Mouse (Mus musculus) left cerebral cortex, adult 2 months (tissue): ENCODE measurements around the gene Ppp5c. TPM values are rescaled to one million over a fixed set of nuclear protein-coding genes. Genes with fewer than 3 reads are reported as not detected.

ENCODE experiments used
- DNase-seq, 2 experiments: peaks; one replicate each; pipeline ENCODE4 v3.0.0; 2021 to 2022; ENCODE audit warnings: low spot score in 2 of 2, mixed read lengths in 1 of 2; ENCODE audit errors: extremely low spot score in 1 of 2
- H3K27ac ChIP-seq: fragments of 200-600 bp; 2 replicates; pipeline ENCODE4 v1.8.1; 2022
- H3K4me3 ChIP-seq: fragments of 200-600 bp; 2 replicates; pipeline ENCODE4 v1.8.1; 2022
- CTCF ChIP-seq: fragments of 200-600 bp; IDR thresholded peaks from 2 replicates; pipeline ENCODE4 v1.8.1; 2022; ENCODE audit warnings: antibody characterized with exemption, mild to moderate bottlenecking, moderate library complexity
- intact Hi-C: fragments of 180-260 bp; cut with DNase I; formaldehyde crosslinking; loops from one replicate; pipeline ENCODE4 v1.15.1; 2025
- total RNA-seq, 2 experiments: library from RNA; stranded (reverse); gene quantifications; 2 replicates each; pipeline ENCODE4 v1.2.3; 2021

Gene Ppp5c
- total RNA-seq, 2 experiments from 2014 or later = 163 to 168 TPM

GRCm38 (mm10) chr7:16992451-16992807 is 35.3 kb downstream of the Ppp5c start, which contains the start of gene Ccdc8:
Ccdc8 (plus strand) TSS chr7:16992708.
- no peak for TF ChIP-seq CTCF
- Histone ChIP-seq H3K27ac (no peak within 1 kb of the TSS), H3K4me3 (peak within 1 kb of the TSS; percentile 41)
- intact Hi-C loops = no loop called here
- DNase-seq = no peak

GRCm38 (mm10) chr7:16991681-16992450 is 35.9 kb downstream of the Ppp5c start:
- no peak for DNase-seq
- intact Hi-C loops = no loop called here
- H3K27ac ChIP-seq = no peak overlapping the region
- no peak overlapping the region for H3K4me3 ChIP-seq
- no peak for TF ChIP-seq CTCF

- no peak for TF ChIP-seq CTCF
- DNase-seq = no peak
- no peak overlapping the region for H3K27ac ChIP-seq
These were observed 37.5 kb downstream of the Ppp5c start for GRCm38 (mm10) chr7:16990006-16990744.

GRCm38 (mm10) chr7:16988405-16988804 is 39.3 kb downstream of the Ppp5c start:
- no peak overlapping the region for H3K27ac ChIP-seq
- TF ChIP-seq CTCF = no peak

More at GRCm38 (mm10) chr7:16990006-16990744, 37.5 kb downstream of the Ppp5c start:
- intact Hi-C loops = no loop called here
- no peak overlapping the region for H3K4me3 ChIP-seq

DNA sequence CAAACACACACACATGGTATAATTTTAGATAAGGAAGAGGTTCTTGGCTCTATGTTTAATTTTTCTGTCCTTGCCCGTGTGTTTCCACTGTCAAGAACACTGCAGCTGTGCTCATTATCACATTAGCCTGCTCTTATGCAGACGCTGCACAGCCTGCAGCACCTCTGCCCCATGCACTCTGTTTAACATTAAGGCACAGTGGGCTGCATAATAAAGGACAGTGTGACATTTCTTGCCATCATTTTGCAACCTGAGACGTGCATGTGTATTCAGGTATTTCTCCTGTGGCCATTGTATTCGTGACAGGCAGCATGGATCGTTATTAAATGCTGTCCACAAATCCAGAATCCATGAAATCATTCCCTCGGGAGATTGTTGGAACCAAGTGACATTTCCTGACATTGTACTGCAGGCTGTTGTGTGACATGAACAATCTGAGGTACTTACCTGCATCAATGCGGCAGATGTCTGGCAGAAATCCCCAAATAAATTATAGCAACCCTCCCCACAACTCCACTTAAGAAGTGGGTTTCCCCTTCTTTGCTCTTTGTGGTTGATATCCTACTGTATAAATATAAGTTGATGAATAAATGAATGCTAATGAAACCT is 40.1 kb downstream of the Ppp5c start:
- DNase-seq = no peak
- H3K4me3 ChIP-seq = 0 out of 2 replicates have a peak overlapping the region, but pooled peaks have one; percentile 3
- intact Hi-C loops = no loop called here
- no peak for TF ChIP-seq CTCF
- peak overlapping the region; percentile 15 for H3K27ac ChIP-seq

More at GRCm38 (mm10) chr7:16988405-16988804, 39.3 kb downstream of the Ppp5c start:
- intact Hi-C loops = no loop called here
- no peak overlapping the region for H3K4me3 ChIP-seq
- DNase-seq = no peak

GRCm38 (mm10) chr7:16982859-16983568 is 44.7 kb downstream of the Ppp5c start, which contains the start of gene Gm42372:
Gm42372 (plus strand) TSS chr7:16983086.
- peak; percentile 87 to 91 for DNase-seq
- intact Hi-C loops = no loop called here
- TF ChIP-seq CTCF = no peak
- Histone ChIP-seq H3K4me3 (peak within 1 kb of the TSS; percentile 64), H3K27ac (peak within 1 kb of the TSS; percentile 96)

DNA sequence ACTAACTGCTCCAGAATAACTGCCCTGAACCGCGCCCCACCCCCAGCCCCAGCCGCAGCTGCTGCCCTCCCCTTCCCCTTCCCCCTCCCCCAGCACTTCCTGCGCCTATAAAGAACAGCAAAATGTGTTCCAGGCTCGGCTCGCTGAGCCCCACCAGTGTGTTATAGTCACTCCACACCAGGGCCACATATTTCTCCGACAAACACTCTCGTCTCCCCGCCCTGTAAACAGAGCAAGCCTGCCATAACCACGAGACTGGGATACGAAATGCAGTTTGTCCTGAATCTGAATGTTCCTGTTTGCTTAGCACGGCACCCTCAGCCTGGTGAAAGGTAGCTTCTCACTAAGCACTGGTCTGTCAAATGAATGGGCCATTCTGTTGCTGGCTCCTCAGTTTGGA is 47.4 kb downstream of the Ppp5c start:
- TF ChIP-seq CTCF = no peak

DNA sequence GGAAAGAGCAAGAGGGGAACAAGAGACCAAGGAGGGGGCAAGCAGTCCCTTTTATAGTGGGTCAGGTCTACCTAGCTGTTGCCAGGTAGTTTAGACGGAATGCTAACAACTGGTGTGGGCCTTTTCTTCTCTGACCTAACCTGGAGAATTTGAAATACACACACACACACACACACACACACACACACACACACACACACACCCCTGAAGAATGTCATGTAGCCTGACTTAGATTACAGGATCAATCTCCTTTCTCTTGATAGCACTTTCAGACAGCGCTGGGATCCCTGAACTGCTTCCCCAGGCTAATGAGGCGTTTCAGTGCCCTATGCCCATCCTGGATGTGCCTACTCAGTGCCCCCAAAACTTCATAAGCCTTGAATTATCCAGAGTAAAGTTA is 49.1 kb downstream of the Ppp5c start:
- no peak for DNase-seq
- TF ChIP-seq CTCF = no peak
- intact Hi-C loops = no loop called here
- H3K27ac ChIP-seq = no peak overlapping the region
- no peak overlapping the region for H3K4me3 ChIP-seq

More for the DNA sequence above, 47.4 kb downstream of the Ppp5c start:
- Histone ChIP-seq H3K4me3 (peak overlapping the region; percentile 32), H3K27ac (peak overlapping the region; percentile 84)
- intact Hi-C loops = no loop called here
- DNase-seq = peak in 1 of 2 experiments; percentile 51

- Histone ChIP-seq H3K27ac (no peak overlapping the region), H3K4me3 (no peak overlapping the region)
- no peak for TF ChIP-seq CTCF
- intact Hi-C loops = no loop called here
- DNase-seq = no peak
These were observed 49.6 kb downstream of the Ppp5c start for GRCm38 (mm10) chr7:16978173-16978572.

- TF ChIP-seq CTCF = no peak
- intact Hi-C loops = no loop called here
- Histone ChIP-seq H3K27ac (no peak overlapping the region), H3K4me3 (no peak overlapping the region)
- no peak for DNase-seq
These were observed 51.4 kb downstream of the Ppp5c start for GRCm38 (mm10) chr7:16976298-16976697.

DNA sequence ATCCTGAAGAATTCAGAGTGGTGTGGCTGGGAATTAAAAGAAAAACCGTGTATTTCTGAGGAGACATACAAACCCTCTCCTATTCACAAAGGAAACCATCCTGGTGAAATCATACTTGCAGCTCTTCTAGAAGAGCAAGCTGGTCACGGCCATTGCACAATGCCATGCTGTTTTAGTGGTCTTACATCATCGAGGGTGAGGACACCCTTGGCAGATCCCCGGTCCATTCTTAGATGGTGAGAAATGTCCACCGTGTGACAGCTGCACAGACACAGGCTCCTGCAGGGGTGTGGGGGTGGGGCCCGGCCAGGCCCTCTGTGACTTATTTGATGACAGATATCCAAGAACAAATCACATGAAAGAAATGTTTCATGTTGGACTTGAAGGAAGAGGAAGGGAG is 53.7 kb downstream of the Ppp5c start:
- no peak for DNase-seq
- intact Hi-C loops = no loop called here
- no peak overlapping the region for H3K4me3 ChIP-seq
- H3K27ac ChIP-seq = peak overlapping the region; percentile 59
- TF ChIP-seq CTCF = no peak
